Mouse (Mus musculus) layer of hippocampus, postnatal 14 days (tissue): ENCODE data around the gene Rhox12. TPM values are rescaled to one million over a fixed set of nuclear protein-coding genes. Genes with fewer than 3 reads are reported as not detected.

Experiments
- DNase-seq, 2 experiments: peaks; one replicate each; pipeline ENCODE4 v3.0.0; 2021 to 2022; ENCODE audit warnings: low spot score in 2 of 2, mixed read lengths in 1 of 2
- long read RNA-seq, 2 experiments: library from polyadenylated mRNA; stranded (forward); transcript quantifications; one replicate each; pipeline ENCODE4 v2.0.0; 2021
- total RNA-seq, 2 experiments: library from RNA; stranded (reverse); gene quantifications; 2 replicates each; pipeline ENCODE4 v1.2.3; 2021

Gene Rhox12
- total RNA-seq: not detected
- long read RNA-seq, experiment 1: 0 reads
- long read RNA-seq, experiment 2: 0 reads

GRCm38 (mm10) chrX:38110807-38111206 lies at the start of gene Rhox12:
Rhox12 (minus strand) TSS chrX:38110907.
- no peak for DNase-seq

- no peak for DNase-seq
These were observed 48.4 kb upstream of the Rhox12 start for GRCm38 (mm10) chrX:38159097-38159496.

GRCm38 (mm10) chrX:38121478-38121877 lies 10.8 kb upstream of the Rhox12 start:
- DNase-seq: no peak

- DNase-seq: no peak
These were observed 10.3 kb upstream of the Rhox12 start, which contains the start of gene Rhox13 for GRCm38 (mm10) chrX:38120982-38121381. Rhox13 (plus strand) TSS chrX:38121219.

GRCm38 (mm10) chrX:38085041-38085440 lies 25.7 kb downstream of the Rhox12 start, which contains the start of gene Rhox11:
Rhox11 (minus strand) TSS chrX:38085141.
- DNase-seq: no peak

GRCm38 (mm10) chrX:38084226-38084625 lies 26.5 kb downstream of the Rhox12 start:
- peak; percentile 12 to 28 for DNase-seq

GRCm38 (mm10) chrX:38066175-38066574 lies 44.5 kb downstream of the Rhox12 start, which contains the start of gene Rhox10:
Rhox10 (plus strand) TSS chrX:38066475.
- DNase-seq: no peak

- no peak for DNase-seq
These were observed 49.2 kb downstream of the Rhox12 start for GRCm38 (mm10) chrX:38061544-38061943.

Other genes with a start within 250 kb of the Rhox12 start
- gene Rhox8, start 232.0 kb downstream of the Rhox12 start, total RNA-seq: not detected
- gene Rhox7b, start 213.7 kb downstream of the Rhox12 start, total RNA-seq: not detected
- gene Rhox9, start 209.1 kb downstream of the Rhox12 start, total RNA-seq: not detected
- gene Btg1-ps1, start 92.1 kb downstream of the Rhox12 start, total RNA-seq: not detected
- not detected for gene Btg1-ps2, start 67.8 kb downstream of the Rhox12 start, total RNA-seq
- not detected for gene Rhox10, start 44.4 kb downstream of the Rhox12 start, total RNA-seq
- not detected for gene Rhox11, start 25.8 kb downstream of the Rhox12 start, total RNA-seq
- not detected for gene Rhox13, start 10.3 kb upstream of the Rhox12 start, total RNA-seq
- 10 to 100 TPM; 21.6 to 22.8 TPM for gene Zbtb33, start 78.9 kb upstream of the Rhox12 start, total RNA-seq
- 10 to 100 TPM; 15.5 to 18.8 TPM for gene Tmem255a, start 141.5 kb upstream of the Rhox12 start, total RNA-seq
- not detected for gene Atp1b4, start 205.3 kb upstream of the Rhox12 start, total RNA-seq